Mouse (Mus musculus) stomach, adult 2 months (tissue): Measurements from ENCODE around the gene Surf1. TPM values are rescaled to one million over a fixed set of nuclear protein-coding genes. Genes with fewer than 3 reads are reported as not detected.

Experiments used
- polyA plus RNA-seq: library from polyadenylated mRNA; depleted of rRNA; stranded (reverse); fragments of >200 nt; gene quantifications from 2 replicates; pipeline ENCODE4 v1.2.3, GENCODE M21; 2012; rRNA removed

The Surf1 gene
- polyA plus RNA-seq: 23.8 and 33.8 TPM in 2 replicates

DNA sequence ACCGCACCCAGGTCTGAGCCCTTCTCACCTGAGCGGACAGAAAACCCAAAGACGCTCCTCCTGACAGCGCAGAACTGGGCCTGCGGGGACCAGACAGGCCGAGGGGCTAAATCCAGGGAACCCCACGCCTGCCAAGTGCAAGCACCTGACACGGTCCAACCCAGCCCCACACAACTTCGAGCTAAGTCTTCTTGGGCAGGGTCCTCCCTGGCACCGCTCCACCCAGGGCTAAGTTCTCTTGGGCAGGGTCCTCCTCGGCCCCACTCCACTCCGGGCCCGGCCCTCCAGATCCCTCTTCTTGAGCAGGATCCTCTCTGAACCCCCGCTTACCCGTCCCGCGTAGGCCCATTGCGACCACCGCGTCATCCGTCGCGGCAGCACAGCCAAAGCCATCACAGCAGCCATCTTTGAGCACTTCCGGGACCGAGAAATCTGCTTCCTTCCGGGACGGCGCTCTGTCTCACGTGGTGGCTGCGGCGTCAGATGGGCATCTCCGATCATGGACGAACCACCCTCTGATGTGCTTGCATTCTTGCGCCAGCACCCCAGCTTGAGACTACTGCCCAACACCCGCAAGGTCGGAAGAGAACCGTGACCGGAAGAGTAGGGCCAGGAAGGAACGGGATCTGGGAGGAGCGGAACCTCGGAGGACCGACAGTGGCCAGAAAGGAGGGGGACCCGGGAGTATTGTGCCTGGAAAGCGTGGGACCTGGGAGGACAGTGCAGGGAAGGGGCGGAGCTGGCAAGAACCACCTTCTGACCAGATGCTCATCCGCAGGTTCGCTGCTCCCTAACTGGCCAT lies at the start of gene Surf1, which contains the start of gene Surf2:
TSS of gene Surf1 (minus strand) at position 604 of the 802 bp plus-strand sequence.
TSS of gene Surf2 (plus strand) at position 441 of the 802 bp plus-strand sequence.

GRCm38 (mm10) chr2:26963923-26964723 lies 47.8 kb upstream of the Surf1 start, which contains the start of gene Rexo4:
Gene Rexo4, minus strand, starts transcription at chr2:26964386.

DNA sequence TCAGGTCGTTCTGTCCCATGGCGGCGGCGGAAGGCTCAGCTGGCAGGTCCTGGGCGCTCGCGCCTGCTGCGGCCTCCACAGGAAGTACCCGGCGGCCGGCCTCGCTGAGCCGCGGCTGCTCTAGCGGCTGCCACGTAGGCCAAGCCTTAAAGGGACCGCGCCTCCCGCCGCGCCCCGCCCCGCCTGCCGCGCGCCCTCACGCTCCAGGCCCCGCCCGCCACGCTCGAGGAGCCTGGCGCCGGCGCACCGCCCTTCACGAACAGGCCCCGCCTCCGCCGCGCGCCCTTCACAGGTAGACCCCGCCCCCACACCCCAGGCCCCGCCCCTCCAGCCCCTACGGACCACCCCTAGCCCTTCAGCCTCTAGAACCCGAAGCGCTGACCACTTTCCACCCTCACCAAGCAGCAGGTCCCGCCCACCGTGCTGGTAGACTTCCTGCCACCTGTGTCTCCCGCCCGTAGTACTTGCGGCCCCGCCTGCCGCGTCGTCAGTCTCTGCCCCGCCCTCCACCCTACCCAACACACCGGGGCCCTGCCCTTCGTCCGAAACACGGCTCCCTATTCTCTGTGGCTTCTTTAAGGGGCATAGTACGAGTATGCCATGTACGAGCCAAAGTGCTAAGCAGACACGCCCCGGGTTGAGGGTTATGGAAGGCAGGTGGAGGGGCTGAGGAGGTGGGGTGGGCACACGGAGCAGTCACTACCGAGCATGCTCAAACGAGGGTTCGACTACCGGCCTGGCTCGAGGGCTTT lies 17.1 kb upstream of the Surf1 start, which contains the start of the genes Surf4 and Stkld1:
TSS of gene Surf4 (minus strand) at position 625 of the 752 bp plus-strand sequence.
TSS of gene Stkld1 (plus strand) at position 744 of the 752 bp plus-strand sequence.

DNA sequence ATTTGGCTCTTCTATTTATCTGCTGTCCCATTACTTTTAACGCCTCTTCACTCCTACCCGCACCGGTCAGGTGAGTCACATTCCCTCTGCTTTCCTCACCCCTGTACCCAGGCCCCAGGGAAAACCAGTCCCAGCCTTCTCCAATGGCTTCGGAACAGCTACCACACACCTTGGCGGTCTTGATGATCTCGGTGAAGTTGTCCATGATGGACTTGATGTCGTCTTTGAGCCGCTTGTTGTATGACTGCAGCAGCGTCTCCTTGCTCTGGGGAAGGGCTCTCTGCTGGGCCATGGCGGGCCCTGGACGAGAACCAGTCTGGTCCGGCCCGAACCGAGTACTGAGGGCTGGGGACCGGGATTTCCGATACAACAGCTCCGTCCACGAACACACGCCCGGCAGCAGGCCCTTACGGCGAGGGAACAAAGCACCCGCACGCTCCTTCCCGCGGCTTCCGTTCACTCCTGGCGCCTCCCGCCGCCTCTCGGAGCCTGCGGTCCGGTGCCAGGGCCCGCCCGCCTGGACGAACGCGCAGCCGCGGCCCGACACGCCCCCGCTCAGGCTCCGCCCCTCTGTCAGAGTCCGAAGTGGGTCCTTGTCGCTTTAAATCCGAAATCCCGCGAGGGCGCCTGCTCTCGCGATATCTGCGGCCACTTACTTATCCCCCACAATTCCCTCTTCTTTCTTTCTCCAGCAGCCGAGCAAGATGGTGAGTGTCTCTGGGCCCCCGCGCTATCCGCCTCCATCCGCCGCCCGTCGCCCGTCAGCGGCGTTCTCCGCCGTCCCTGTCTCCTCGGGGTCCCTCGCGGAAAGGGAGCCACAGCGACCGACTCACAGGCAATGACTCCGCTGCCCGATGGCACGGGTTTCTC lies 6.0 kb downstream of the Surf1 start, which contains the start of the genes Med22 and Rpl7a:
TSS of gene Med22 (minus strand) at position 554 of the 870 bp plus-strand sequence.
TSS of gene Rpl7a (plus strand) at position 641 of the 870 bp plus-strand sequence.

DNA sequence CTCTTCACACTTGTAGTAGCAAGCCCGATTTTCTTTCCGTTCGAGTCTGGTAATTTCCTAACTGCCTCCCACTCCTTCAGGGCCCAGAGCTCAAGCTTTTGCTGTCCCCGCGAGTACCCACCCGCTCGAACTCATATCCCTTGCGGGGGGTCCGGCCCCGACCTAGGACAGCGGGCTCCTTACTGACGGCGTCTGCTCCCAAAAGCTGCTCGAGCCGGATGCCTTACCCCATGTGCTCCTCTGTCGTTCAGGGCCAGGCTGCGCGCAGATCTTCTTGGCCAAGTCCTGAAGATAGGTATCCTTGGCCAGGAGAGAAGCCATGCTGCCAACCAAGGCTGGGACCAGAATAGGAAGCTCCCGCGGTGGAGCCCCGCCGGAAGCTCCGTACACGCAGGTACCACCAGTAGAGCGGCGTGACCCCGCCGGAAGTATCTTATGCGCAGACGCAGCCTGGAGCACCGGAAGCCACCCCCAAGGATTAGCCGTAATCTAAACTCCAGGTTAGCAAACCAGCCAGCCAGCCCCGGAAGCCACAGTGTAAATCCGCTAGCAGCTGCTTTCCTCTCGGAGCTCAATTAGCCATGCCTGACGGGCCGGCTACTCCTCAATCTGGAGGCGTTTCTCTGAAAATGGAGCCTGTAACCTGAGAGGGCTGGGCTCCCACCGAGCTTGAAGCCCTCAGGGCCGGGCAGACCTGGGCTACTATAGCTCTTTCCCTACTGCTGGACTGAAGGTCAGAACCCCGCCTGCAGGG lies 13.7 kb downstream of the Surf1 start, which contains the start of gene Surf6:
TSS of gene Surf6 (minus strand) at position 413 of the 754 bp plus-strand sequence.

DNA sequence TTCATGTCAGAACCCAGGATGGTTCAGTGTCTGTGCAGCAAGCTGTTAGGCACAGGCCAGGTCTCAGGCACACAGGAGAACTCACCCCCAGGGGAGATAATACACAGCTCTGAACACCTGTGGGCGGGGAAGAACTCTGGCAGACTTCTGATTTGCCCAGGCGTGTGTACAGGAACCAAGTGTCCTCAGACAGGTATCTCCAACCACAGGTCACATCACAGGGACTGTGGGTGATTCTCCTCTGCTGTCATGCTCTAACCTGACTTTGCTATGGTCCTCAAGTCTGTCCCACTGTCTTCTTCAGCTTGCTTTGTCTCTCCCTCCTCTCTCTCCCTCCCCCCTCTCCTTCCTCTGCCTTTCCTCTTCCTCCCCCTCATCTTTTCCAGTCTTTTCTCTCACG lies 51.5 kb downstream of the Surf1 start, which contains the start of gene Abo:
TSS of gene Abo (minus strand) at position 101 of the 400 bp plus-strand sequence.

Other genes starting within 250 kb of the Surf1 start
- gene Lcn4, start 245.2 kb downstream of the Surf1 start, polyA plus RNA-seq: not detected in 2 replicates
- 0.56 and 0.79 TPM in 2 replicates for gene Abo, start 51.6 kb downstream of the Surf1 start, polyA plus RNA-seq
- gene Surf6, start 13.7 kb downstream of the Surf1 start, polyA plus RNA-seq: 1.8 and 2.7 TPM in 2 replicates
- 17.2 and 18.7 TPM in 2 replicates for gene Med22, start 5.9 kb downstream of the Surf1 start, polyA plus RNA-seq
- gene Rpl7a, start 5.8 kb downstream of the Surf1 start, polyA plus RNA-seq: 223 and 229 TPM in 2 replicates
- gene Surf2, start 163 bp downstream of the Surf1 start, polyA plus RNA-seq: 7.5 and 11.6 TPM in 2 replicates
- gene Surf4, start 17.4 kb upstream of the Surf1 start, polyA plus RNA-seq: 98.7 and 211 TPM in 2 replicates
- not detected in 2 replicates for gene Stkld1, start 17.5 kb upstream of the Surf1 start, polyA plus RNA-seq
- 6.8 and 7.4 TPM in 2 replicates for gene Rexo4, start 47.9 kb upstream of the Surf1 start, polyA plus RNA-seq
- gene Adamts13, start 56.9 kb upstream of the Surf1 start, polyA plus RNA-seq: 0.04 and 0.15 TPM in 2 replicates
- gene Cacfd1, start 93.4 kb upstream of the Surf1 start, polyA plus RNA-seq: 40.8 and 44.4 TPM in 2 replicates
- 3.8 and 4.3 TPM in 2 replicates for gene Slc2a6, start 111.5 kb upstream of the Surf1 start, polyA plus RNA-seq
- not detected in 2 replicates for gene Mymk, start 155.6 kb upstream of the Surf1 start, polyA plus RNA-seq
- gene Adamtsl2, start 162.8 kb upstream of the Surf1 start, polyA plus RNA-seq: 2.6 and 2.7 TPM in 2 replicates
- gene Fam163b, start 226.0 kb upstream of the Surf1 start, polyA plus RNA-seq: 0.02 TPM in 1 of 2 replicates, not detected in the other
- gene Dbh, start 248.7 kb upstream of the Surf1 start, polyA plus RNA-seq: 0.48 and 0.60 TPM in 2 replicates